Mouse (Mus musculus) CH12F3 (cell line): ENCODE measurements at regions not wholly inside any gene's neighbourhood (a gene's known extent, or its start where the extent isn't known, plus 50 kb on each side); places are given as distances from the start of the nearest gene placed in this dataset.
"Not testable (repeated sequence)": the region's sequence is repeated elsewhere in the genome, so short reads cannot be mapped to it uniquely, and the experiment has no call there.

Experiments used
- in situ Hi-C: fragments of 300-500 bp; cut with MboI; formaldehyde crosslinking; loops from 2 replicates; pipeline ENCODE4 v1.14.3; 2020; ENCODE audit warnings: low sequenced_read_pairs

DNA sequence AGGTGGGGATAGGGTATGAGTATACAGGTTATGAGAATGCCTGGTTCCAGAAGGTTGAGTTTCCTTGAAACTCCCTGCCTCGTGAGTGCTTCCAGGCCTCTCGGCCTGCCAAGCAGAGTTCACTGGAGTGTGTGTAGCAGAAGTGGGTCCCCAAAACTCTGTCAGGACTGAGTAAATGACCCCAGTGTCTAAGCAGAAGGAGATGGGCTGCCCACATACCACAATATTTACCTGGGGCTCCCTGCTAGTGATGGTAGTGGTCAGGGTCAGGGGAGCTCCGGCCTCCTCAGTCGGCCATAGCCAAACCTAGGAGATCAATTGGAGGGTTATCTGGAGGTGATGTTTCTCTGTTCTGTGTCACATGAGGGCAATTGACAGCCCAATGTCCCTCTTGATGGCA lies 126.9 kb upstream of the Thpo start:
- in situ Hi-C loops = no loop called here

- in situ Hi-C loops = not testable (repeated sequence)
These were observed 126.3 kb upstream of the Thpo start for GRCm38 (mm10) chr16:20860606-20861005.

DNA sequence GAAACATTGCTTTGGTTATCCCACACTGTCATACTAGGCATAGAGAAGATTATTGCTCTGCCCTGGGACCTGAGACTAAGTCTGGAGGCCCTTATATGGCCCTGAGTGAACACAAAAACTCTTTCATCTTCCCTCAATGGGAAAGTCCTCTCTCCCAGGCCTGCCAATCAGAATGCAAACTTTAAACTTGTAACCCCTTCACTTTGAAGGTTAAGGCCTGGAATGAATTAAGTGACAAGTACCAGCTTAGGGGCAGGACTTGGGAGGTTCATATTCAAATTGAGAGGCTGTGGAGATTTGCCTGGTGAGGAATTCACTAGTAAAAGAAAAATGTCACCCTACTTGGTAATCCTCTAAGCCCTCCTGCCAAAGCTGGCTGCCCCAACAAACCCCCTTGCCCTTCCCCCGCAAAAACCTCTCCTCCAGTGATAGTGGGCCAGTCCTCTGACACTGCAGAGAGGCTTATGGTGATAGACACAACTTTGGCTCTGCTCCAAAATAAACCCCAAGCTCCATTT lies 120.4 kb upstream of the Thpo start:
- in situ Hi-C loops = no loop called here

GRCm38 (mm10) chr16:20838151-20838550 lies 103.8 kb upstream of the Thpo start:
- in situ Hi-C loops = no loop called here

GRCm38 (mm10) chr16:20836866-20837265 lies 102.6 kb upstream of the Thpo start:
- in situ Hi-C loops = no loop called here

- in situ Hi-C loops = not testable (repeated sequence)
These were observed 99.5 kb upstream of the Thpo start for GRCm38 (mm10) chr16:20833838-20834237.

- in situ Hi-C loops = no loop called here
These were observed 99.0 kb upstream of the Thpo start for GRCm38 (mm10) chr16:20833301-20833700.

DNA sequence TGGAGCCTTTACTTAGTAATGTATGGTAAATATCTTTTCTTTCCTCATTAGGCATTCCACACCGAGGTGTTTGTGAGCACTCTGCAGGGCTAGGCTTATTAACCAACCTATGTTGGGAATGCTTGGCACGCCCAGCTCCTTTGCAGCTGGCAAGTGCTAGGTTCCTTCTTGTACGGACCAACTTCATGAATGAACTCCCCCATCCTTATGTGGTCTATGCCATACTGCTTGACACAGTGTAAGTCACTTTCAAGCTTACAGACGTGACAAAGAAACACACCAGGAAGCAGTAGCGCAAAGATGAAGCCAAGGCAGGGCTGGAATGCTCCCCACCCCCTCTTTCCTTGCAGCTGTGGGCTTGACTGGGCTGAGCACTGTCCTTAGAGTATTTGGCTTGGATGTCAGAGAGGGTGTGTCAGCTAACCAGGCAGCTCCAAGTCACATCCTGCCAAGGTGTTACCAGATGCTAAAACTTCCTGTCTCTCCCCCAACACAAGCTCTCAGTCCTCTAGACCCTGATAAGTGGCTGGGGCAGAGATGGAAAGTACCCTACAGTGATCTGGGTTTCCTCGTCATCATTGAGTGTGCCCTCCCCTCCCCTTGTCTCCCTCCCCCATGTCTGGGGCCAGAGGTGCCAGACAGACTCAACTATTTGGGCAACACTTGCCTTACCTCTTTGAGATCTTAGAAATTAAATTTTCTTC lies 95.6 kb upstream of the Thpo start:
- in situ Hi-C loops = no loop called here

- in situ Hi-C loops = no loop called here
These were observed 94.9 kb upstream of the Thpo start for GRCm38 (mm10) chr16:20828996-20829731.

DNA sequence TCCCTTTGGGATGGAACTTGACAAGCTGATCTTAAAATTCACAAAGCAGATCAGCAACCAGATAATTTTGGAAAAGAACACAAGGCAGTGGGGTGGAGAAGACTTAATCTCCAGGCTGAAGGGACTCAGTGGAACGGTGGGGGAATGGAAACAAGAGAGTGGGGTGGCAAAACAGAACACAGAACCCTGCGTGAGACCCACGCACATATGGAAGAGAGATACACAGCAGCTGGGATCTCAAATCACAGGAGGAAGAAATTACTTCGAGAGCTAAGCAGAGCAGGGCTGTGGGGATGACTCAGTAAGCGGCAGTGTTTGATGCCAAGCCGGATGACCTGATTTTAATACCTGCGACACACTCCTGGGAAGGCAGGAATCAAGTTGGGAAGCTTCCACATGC lies 89.9 kb upstream of the Thpo start:
- in situ Hi-C loops = no loop called here

GRCm38 (mm10) chr16:20820939-20821338 lies 86.6 kb upstream of the Thpo start:
- in situ Hi-C loops = no loop called here

- in situ Hi-C loops = no loop called here
These were observed 85.3 kb upstream of the Thpo start for GRCm38 (mm10) chr16:20819568-20819967.

- in situ Hi-C loops = no loop called here
These were observed 84.4 kb upstream of the Thpo start for GRCm38 (mm10) chr16:20818711-20819189.

- in situ Hi-C loops = no loop called here
These were observed 80.7 kb upstream of the Thpo start for GRCm38 (mm10) chr16:20814976-20815375.

GRCm38 (mm10) chr16:20814240-20814639 lies 79.9 kb upstream of the Thpo start:
- in situ Hi-C loops = no loop called here

GRCm38 (mm10) chr16:20812025-20812424 lies 77.7 kb upstream of the Thpo start:
- in situ Hi-C loops = not testable (repeated sequence)

- in situ Hi-C loops = no loop called here
These were observed 76.0 kb upstream of the Thpo start for GRCm38 (mm10) chr16:20810322-20810721.

DNA sequence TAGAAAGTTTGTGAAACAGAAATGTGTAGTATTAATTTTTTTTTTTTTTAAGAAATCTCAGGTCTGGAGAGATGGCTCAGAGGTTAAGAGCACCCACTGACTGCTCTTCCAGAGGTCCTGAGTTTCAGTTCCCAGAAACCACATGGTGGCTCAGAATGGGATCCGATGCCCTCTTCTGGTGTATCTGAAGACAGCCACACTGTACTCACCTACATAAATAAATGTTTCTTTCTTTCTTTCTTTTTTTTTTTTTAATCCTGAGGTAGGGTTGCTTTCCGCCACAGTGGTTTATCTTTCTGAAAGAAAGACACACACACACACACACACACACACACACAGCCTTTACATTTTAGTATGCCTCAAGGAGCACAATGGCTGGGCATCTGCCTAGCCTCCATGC lies 74.0 kb upstream of the Thpo start:
- in situ Hi-C loops = no loop called here

GRCm38 (mm10) chr16:20806739-20807138 lies 72.4 kb upstream of the Thpo start:
- in situ Hi-C loops = no loop called here

DNA sequence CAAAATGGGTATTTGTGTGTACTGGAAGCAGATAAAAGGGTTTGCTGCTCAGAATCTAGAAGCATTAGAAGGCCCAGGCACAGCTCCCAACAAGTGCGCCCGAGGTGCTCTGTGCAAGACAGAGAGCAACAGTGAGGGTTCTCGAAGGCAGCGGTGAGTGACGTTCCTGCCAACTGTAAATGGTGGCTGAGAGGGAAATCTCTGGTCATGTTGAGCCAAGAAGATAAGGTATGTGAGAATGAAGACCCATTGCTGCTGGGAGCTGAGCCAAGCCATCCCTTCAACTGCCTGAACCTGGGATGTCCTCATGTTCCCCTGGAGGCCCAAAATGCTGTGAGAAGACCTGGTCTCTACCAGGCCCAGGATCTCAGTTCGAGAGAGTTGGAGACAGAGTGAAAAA lies 71.5 kb upstream of the Thpo start:
- in situ Hi-C loops = no loop called here

DNA sequence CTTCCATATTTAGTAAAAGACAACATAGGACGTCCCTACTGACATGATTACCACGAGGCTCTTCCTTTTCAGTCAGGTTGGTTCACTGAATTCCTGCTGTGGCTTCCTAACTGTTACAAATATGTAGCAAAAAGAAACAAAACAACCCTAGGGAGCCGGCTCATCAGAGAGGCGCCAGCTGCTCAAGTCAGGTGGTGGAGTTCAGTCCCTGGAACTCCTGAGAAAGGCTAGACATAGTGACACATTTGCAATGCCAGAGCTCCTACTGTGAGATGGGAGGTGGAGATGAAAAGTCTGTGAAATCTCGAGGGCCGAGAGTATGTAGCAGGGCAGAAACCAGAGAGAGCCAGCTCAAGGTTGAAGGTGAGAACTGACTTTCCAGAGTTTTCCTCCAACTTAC lies 70.8 kb upstream of the Thpo start:
- in situ Hi-C loops = no loop called here

DNA sequence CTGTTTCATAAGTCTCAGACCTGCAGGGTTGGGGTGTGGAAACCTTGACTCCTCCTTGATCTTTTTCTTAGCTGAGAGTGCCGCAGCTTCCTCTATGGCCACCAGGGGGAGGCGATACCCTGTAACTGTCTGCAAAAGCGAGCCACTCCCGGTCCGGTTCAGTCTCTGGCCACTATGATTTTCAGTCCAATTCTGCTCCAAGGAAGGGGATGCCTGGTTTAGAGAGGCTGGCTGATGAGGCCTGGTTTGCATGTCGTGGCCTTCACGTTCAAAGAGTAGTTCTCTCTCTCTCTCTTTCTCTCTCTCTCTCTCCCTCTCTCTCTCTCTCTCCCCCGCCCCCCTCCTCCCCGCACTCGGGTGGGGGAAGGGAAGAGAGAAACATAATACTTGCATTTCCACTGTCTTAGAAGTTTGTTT lies 70.3 kb upstream of the Thpo start:
- in situ Hi-C loops = no loop called here
